Mouse (Mus musculus) hematopoietic stem cell, adult 5-6 weeks (primary cell): ENCODE data around the gene Tnfaip8l1. TPM values are rescaled to one million over a fixed set of nuclear protein-coding genes. Genes with fewer than 3 reads are reported as not detected.
A peak's percentile ranks its signal among the peaks of the same experiment; 100 is the strongest.

Source experiments
- ATAC-seq, 2 experiments: fragments of 125-278 bp in 1 of 2; replicated peaks in 1 of 2; 2 replicates each; pipeline ENCODE4 v1.8.0; 2016 to 2017; ENCODE audit warnings: inconsistent platforms in 2 of 2, mild to moderate bottlenecking in 2 of 2, moderate number of reproducible peaks in 2 of 2, low read depth in 1 of 2, moderate TSS enrichment in 1 of 2; ENCODE audit not compliant: low FRiP score in 2 of 2, poor library complexity in 2 of 2, severe bottlenecking in 2 of 2, insufficient read depth in 1 of 2, low TSS enrichment in 1 of 2
- total RNA-seq: library from RNA; stranded (forward); fragments of 172-1452, 232-1000 nt; gene quantifications from 2 replicates; pipeline ENCODE4 v1.2.3, GENCODE M21; 2017

Gene Tnfaip8l1
- total RNA-seq, 1 experiment from 2014 or later = 2.9 TPM

DNA sequence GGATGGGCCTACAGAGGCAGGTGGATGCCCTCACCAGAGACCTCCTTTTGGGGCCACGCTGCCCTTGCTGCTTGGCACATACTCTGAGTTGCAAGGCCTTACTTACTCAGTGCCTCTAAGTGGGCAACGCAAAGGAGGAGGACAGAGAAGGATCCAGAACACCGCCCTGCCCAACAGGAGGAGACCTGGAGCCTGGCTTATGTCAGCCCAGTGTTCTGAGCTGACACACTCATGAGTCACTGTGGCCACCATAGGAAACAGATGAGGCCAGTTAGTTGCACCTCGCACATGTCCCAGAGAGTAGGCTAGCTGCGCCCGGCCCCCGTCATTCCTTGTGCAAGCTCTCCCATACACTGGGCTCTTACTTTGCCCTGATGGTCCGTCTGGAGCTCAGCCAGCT, 40.2 kb downstream of the Tnfaip8l1 start:
- ATAC-seq = no peak

DNA sequence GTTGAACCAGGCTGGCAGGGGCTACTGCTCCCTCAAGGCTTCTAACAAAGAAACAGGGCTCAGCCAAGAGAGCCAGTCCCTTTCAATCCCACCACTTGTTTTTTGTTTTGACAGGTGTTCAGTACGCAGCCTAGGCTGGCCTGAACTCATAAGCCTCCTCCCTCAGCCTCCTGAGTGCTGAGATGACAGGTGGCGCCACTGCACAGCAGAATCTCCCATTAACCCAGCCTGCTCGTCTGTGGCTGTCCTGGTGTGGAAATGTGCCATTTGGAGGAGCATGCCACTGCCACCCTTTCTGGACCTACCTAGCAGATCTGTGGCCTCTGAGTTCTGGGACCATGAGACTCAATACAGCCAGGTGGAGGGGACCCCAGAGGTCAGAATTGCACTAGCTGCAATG, 41.5 kb downstream of the Tnfaip8l1 start:
- no peak for ATAC-seq

DNA sequence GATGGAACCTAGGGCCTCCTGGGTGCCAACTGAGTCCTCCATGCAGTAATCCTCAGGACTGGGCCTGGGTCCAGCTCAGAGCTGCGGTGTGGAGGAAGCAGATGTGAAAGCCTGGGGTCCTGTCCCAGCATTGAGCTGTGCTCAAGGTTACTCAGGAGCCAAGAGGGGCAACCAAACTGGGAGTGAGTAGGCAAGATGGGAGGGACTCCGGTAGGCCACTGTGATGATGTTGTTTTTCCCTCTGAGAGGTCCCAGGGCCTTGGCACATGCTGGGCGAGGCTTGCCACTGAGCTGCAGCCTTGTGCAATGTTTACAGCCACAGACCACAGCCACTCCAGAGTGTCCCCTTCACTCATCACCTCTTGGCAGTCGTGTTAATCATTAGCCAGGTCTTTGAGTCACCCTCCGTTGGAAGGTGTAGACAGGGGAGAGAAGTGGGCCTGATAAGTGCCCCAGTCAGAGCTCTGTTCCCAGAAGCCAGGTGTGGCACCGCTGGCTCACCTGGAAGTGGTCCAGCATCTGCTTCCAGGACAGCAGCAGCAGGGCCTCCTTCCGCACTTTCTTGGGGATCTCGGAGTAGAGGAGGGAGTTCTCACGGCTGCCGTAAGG, 44.1 kb downstream of the Tnfaip8l1 start:
- no peak for ATAC-seq

DNA sequence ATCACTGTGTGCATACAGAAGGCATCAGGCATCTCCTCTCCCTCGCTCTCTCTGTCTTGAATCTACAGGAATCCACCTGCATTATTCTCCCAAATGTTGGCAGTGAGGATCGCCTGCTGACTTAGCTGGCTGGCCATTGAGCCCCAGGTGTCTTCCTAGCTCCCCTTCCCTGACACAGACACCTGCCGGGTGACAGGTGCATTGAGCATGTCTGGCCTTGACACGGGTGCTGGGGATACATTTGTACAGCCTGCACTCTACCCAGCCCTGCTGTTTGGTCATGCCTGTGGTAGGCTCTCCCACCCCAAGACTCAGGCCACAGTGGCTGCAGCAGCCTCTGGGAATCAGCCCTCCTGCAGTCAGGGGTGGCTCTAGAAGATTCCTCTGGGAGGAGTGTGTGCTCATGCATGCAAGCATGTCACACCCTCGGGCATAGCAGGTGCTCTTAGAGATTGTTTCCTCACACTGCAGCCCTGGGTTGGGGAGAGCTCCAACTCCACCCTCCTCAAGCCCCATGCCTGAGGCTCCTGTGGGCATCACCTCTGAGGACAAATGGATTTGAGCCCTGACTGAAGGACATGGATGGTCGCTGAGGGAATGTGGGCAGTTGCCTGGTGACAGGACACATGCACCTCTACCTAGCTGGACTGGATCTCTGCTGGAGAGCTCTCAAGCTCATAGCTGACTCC, 44.9 kb downstream of the Tnfaip8l1 start:
- no peak for ATAC-seq

DNA sequence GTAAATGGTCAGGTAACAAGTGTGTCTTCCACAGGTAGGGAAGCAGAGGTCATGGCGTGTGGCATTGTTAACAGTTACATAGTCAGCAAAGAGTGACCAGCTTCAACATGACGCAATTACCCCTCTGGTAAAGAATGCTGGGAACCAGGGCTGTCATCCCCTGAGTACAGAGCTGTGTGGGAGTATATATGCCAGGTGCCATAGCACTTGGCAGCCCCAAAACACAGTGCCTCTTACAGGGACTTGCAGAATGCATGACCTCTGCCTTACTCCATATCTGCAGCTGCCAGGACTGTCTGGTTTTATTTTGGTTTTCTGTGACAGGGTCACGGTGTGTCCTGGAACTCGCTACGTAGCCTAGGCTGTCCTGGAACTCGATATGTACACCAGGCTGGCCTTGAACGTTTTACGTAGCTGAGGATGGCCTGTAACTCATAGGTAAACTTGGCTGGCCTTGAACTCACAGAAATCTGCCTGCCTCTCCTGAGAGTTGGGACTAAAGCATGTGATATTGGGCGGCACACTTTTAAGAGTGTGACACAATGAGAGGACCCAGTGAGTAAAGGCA, 45.8 kb downstream of the Tnfaip8l1 start:
- ATAC-seq = no peak

DNA sequence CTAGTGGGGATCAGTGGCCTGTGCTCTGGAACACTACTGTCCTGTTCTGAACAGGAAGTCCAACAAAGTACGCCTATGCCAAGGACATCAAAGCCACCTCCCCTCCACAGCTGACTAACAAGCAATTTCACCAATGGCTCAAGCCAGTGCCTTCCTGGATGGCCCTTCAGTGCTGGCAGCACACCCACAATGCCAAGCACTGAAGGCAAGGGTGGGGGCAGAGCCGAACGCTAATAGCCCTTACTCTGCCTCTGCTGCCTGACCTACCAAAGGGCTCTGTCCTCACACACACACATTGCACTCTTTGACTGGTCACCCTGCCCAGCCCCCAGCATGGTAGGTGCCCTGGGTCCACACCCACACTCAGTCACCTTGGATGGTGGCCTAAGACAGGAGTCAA, 46.5 kb downstream of the Tnfaip8l1 start:
- ATAC-seq = no peak

DNA sequence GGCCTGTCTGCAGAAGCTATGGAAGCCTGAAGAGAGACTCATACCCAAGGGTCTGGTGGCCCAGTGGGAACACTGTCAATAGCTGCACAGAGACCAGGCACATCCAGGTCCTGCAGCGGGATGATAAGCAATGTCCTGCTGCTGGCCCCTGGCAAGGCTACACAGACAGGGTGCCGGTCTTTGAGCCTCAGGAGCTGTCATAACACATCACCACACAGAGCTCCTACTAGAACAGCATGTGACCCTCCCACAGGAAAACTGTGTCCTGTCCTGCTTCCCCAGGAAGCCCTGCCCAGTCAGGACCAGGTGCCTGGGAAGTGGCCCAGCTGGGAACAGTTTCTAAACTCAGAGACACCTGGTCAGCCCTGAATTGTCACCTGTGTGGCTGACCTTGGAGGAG, 48.8 kb downstream of the Tnfaip8l1 start:
- no peak for ATAC-seq

DNA sequence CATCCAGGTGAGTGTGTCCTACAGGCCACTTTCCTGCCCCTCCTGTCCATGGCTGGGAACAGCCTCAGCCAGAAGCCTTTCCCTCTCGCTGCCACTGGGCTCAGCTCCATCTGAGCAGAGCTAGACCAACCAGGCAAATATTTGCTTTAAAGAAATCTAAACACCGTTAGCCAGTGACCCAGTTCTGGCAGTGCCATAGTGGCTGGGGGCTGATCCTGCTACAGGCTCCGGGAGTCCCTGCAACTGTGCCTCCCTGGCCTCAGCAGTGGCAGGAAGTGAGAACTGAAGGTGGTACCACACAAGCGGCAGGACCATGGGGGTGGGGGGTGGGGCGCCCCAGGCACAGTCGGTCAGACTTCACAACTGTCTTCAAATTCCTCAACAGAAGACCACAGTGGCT, 50.4 kb downstream of the Tnfaip8l1 start:
- peak; percentile 38 to 39; a peak in 2 of 4 replicates for ATAC-seq

DNA sequence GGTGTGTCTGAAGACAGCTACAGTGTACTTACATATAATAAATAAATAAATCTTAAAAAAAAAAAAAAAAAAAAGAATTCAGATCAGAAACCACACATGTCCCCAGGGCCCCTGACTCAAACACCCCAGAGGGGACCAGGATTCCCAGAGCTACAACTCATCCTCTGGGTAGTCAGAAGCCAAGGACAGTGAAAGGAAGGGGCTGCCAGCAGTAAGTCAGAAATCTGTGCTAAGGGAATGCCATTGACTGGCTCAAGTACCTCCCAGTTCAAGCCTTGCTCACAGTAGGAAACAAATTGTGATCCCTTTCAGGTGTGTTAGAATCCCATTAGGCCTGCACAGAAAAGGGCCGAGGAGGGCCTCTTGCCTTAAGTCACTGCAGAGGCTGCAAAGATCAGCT, 52.0 kb downstream of the Tnfaip8l1 start:
- no peak for ATAC-seq

DNA sequence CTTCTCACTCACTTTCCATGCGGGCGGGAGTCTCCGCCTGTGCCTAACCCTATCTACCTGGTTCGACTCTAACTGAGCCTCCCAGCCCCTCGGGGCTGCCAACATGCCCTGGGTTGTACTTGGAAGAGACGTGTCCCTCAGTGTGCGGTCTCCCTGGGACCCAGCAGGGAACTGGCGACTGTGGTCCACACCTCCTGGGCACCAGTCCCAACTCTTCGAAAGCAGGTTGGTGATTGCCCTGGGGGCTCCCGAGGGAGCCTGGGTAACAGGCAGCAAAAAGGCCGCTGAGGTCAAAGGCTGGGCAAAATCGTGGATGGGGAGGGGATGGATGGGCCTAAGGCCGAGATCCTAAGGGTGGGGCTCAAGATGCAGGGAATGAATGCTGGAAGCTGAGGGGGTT, 55.4 kb downstream of the Tnfaip8l1 start:
- ATAC-seq = no peak

DNA sequence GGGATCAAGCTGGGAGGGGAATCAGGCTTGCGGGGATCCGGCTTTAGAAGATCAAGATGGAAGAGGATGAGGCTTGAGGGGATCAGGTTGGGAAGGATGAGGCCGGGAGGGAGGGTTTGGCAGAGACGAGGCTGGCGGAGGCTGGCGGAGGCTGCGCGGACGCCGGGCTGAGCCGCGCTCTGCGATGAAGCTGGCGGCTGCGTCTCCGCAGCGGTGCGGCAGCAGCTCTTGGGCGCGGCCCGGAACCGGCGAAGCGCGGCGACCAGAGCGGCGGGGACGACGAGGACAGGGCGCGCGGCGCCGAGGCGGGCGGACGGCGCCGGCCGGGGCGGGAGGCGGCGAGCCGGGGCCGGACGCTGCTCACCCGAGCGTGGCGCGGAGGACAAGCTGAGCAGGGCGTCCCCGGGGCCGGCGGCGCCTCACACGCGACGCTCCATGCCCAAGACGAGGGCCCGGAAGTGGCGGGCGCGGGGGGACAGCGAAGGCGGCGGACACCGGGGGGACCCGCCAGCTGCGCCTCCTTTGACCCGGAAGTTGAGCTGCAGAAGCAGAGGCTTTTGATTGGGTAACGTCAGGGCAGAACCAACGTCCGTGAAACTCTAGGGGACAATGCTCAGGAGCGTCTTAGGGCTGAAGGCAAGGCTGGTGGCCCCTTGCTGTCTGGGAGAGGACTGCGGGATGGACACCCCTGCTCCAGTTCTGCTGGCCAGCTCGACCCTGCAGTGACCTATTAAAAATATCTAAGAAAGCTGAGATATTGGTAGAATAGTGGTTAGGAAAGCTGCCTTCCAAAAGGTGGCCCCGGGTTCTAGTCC, 56.3 kb downstream of the Tnfaip8l1 start, which contains the start of gene Dpp9:
Gene Dpp9 (minus strand): TSS at position 529 of the 815 bp plus-strand sequence.
- peak; percentile 98 for ATAC-seq

DNA sequence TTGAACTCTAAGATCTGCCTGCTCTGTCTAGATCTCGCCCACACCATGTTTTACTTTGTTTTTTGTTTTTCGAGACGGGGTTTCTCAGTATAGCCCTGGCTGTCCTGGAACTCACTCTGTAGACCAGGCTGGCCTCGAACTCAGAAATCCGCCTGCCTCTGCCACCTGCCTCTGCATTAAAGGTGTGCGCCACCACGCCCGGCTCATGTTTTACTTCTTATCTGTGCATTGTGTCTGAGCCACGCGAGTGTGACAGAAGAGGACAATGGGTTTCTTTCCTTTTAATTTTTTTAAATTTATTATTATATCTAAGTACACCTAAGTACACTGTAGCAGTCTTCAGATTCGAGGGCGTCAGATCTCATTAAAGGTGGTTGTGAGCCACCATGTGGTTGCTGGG, 57.0 kb downstream of the Tnfaip8l1 start:
- 0 out of 4 replicates have a peak, but pooled peaks of 1 of the 2 experiments have one; percentile 3 for ATAC-seq

DNA sequence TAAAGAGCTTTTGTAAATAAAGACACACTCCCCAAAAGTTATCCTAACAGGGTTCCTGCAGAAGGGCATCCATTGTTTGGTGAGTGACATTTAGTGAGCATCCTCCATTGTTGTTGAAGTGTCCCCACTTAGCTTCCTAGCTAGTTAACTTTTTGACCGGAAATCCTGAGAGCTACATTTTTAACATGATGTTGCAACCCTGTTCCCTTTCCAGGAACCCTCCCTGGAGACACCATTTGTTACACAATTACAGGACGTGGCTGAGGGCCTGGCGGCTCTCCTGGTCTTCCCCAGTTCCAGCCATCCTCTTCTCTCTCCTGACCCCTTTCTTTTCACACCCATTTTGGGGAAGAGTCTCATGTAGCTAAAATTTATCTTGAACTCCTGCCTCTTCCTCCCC, 57.5 kb downstream of the Tnfaip8l1 start:
- ATAC-seq = no peak

Other genes with a start within 250 kb of the Tnfaip8l1 start
- gene Zfp119b, start 213.0 kb upstream of the Tnfaip8l1 start, total RNA-seq = 7.8 and 8.4 TPM in 2 replicates
- gene Ebi3, start 209.8 kb upstream of the Tnfaip8l1 start, total RNA-seq = 12.8 and 22.6 TPM in 2 replicates
- gene Yju2, start 203.4 kb upstream of the Tnfaip8l1 start, total RNA-seq = 24.3 and 29.5 TPM in 2 replicates
- gene Shd, start 192.0 kb upstream of the Tnfaip8l1 start, total RNA-seq = 0.79 TPM in 1 of 2 replicates, not detected in the other
- not detected in 2 replicates for gene Fsd1, start 176.0 kb upstream of the Tnfaip8l1 start, total RNA-seq
- gene Stap2, start 156.9 kb upstream of the Tnfaip8l1 start, total RNA-seq = 1.1 and 1.9 TPM in 2 replicates
- 73.7 and 97.0 TPM in 2 replicates for gene Mpnd, start 156.8 kb upstream of the Tnfaip8l1 start, total RNA-seq
- gene Sh3gl1, start 125.8 kb upstream of the Tnfaip8l1 start, total RNA-seq = 29.6 and 37.1 TPM in 2 replicates
- gene Chaf1a, start 122.0 kb upstream of the Tnfaip8l1 start, total RNA-seq = 24.5 and 29.7 TPM in 2 replicates
- gene Ubxn6, start 87.4 kb upstream of the Tnfaip8l1 start, total RNA-seq = 22.1 and 51.5 TPM in 2 replicates
- gene Hdgfl2, start 82.8 kb upstream of the Tnfaip8l1 start, total RNA-seq = 73.0 and 136 TPM in 2 replicates
- gene Plin4, start 52.7 kb upstream of the Tnfaip8l1 start, total RNA-seq = not detected in 2 replicates
- gene Plin5, start 44.9 kb upstream of the Tnfaip8l1 start, total RNA-seq = not detected in 2 replicates
- gene Lrg1, start 40.5 kb upstream of the Tnfaip8l1 start, total RNA-seq = 1.9 and 5.6 TPM in 2 replicates
- 0.99 and 2.1 TPM in 2 replicates for gene Sema6b, start 22.1 kb upstream of the Tnfaip8l1 start, total RNA-seq
- gene Mydgf, start 21.4 kb downstream of the Tnfaip8l1 start, total RNA-seq = 21.7 and 31.0 TPM in 2 replicates
- 9.7 TPM in 2 replicates for gene Dpp9, start 56.4 kb downstream of the Tnfaip8l1 start, total RNA-seq
- gene Fem1a, start 94.3 kb downstream of the Tnfaip8l1 start, total RNA-seq = 16.4 and 17.1 TPM in 2 replicates
- gene Ticam1, start 114.3 kb downstream of the Tnfaip8l1 start, total RNA-seq = 3.5 and 6.1 TPM in 2 replicates
- 17.1 and 23.8 TPM in 2 replicates for gene Plin3, start 130.4 kb downstream of the Tnfaip8l1 start, total RNA-seq
- gene Arrdc5, start 137.8 kb downstream of the Tnfaip8l1 start, total RNA-seq = not detected in 2 replicates
- 116 and 147 TPM in 2 replicates for gene Uhrf1, start 140.8 kb downstream of the Tnfaip8l1 start, total RNA-seq
- 12.1 and 13.6 TPM in 2 replicates for gene Kdm4b, start 163.6 kb downstream of the Tnfaip8l1 start, total RNA-seq